Mouse (Mus musculus): ENCODE results near the gene Ly75. TPM values are rescaled to one million over a fixed set of nuclear protein-coding genes. Genes with fewer than 3 reads are reported as not detected.

Ly75 gene
- polyA plus RNA-seq, 1 experiment from 2014 or later = 8.5 TPM

DNA sequence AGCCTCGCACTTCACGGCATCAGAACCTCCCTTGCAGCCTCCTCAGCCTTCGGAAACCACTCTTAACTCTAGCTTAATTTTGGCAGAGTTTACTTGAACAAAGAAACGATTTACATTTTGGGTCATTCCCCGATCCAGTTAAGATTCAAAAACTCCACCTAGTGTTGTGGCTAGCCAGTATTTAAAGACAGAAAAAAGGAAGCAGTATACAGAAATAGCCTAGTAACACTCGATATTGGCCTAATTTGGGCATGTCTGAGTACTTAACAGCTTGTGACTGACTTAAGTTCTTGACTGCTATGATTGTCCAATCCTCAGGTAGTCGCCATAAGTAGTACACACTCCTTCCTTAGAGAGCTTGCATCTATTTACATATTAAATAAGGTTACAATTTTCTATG is 56.2 kb downstream of the Ly75 start:
- WGBS = 85% methylated on average over 7 of the region's 7 CpGs
- ATAC-seq (replicated peaks; ENCODE audit: low FRiP score) = no peak

DNA sequence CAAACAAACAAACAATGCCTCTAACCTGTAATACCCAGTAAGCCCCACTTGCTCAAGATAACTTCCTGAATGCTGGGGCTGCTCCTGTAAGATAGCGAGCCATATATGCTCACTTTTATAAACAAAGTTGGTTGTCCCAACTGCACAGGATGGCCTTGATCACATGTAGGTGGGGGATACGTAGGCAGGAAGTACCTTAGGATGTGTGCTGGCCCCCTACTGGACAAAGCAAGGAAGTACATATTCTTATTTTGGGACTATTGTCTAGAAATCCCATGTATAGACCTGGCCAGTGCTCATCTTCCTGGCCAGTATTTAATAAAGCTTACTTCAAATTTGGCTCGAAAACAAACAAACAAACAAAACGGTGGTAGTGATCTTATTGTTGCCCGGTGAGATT is 59.7 kb downstream of the Ly75 start:
- H3K4me2 ChIP-seq = no peak overlapping the region
- ATAC-seq (replicated peaks; ENCODE audit: low FRiP score) = 0 out of 2 replicates have a peak, but pooled peaks have one; percentile 23
- H3K27me3 ChIP-seq (replicated peaks; ENCODE audit: control insufficient read depth, insufficient read depth, low read length) = no peaks in the 10 kb centered on the region
- H3K9ac ChIP-seq (ENCODE audit: low read depth, low read length) = no peak overlapping the region
- no peak for DNase-seq (ENCODE audit: low spot score)
- no peak overlapping the region for H3K4me3 ChIP-seq (ENCODE audit: low read depth, low read length)
- no peaks in the 10 kb centered on the region for H3K9me3 ChIP-seq (ENCODE audit: control insufficient read depth, low read length)
- H3K36me3 ChIP-seq (ENCODE audit: control insufficient read depth, insufficient read depth, low read length) = no peaks in the 10 kb centered on the region
- H3K4me1 ChIP-seq (replicated peaks; ENCODE audit: control insufficient read depth, insufficient read depth, low read length) = no peaks in the 10 kb centered on the region
- H3K27ac ChIP-seq (ENCODE audit: low read depth, low read length) = no peak overlapping the region
- 74% methylated on average over 5 of the region's 5 CpGs for WGBS

More for the DNA sequence above, 56.2 kb downstream of the Ly75 start:
- Histone ChIP-seq H3K4me3 (ENCODE audit: low read depth, low read length) (no peak overlapping the region), H3K9ac (ENCODE audit: low read depth, low read length) (no peak overlapping the region), H3K9me3 (ENCODE audit: control insufficient read depth, low read length) (no peaks in the 10 kb centered on the region), H3K4me2 (no peak overlapping the region), H3K27me3 (replicated peaks; ENCODE audit: control insufficient read depth, insufficient read depth, low read length) (no peaks in the 10 kb centered on the region), H3K4me1 (replicated peaks; ENCODE audit: control insufficient read depth, insufficient read depth, low read length) (no peaks in the 10 kb centered on the region), H3K36me3 (ENCODE audit: control insufficient read depth, insufficient read depth, low read length) (no peaks in the 10 kb centered on the region), H3K27ac (ENCODE audit: low read depth, low read length) (no peak overlapping the region)
- no peak for DNase-seq (ENCODE audit: low spot score)

DNA sequence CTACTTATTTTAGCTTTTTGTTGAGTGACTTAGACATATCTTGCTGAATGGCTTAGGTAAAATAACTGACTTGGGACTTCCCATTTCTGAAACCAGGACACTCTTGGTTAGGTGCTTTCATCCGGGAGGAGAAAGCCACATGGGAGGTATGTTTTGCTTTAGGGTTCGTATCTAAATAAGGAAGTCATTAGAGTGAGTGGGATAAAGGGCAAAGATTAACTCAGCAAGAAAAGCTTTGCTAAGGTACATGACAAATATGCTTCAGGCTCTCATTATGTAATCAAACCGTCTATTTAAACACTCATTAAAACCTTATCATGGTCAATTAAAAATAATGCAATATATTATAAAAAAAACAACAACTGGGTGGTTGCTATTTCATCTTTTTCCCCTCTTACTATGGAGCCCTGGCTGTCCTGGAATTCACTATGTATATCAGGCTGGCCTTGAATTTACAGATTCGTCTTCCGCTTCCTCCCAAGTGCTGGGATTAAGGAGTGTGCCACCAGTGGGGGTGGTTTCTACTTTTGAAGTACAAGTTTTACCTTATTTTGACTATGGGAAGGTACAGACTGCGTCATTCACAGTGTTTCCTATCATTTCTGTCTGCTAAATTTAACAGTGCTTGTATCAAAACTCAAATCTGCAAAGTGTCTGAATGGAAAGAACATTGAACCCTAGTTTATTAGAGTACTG is 60.9 kb downstream of the Ly75 start:
- Histone ChIP-seq H3K9me3 (ENCODE audit: control insufficient read depth, low read length) (no peaks in the 10 kb centered on the region), H3K27me3 (replicated peaks; ENCODE audit: control insufficient read depth, insufficient read depth, low read length) (no peaks in the 10 kb centered on the region), H3K4me1 (replicated peaks; ENCODE audit: control insufficient read depth, insufficient read depth, low read length) (no peaks in the 10 kb centered on the region), H3K27ac (ENCODE audit: low read depth, low read length) (no peak overlapping the region), H3K9ac (ENCODE audit: low read depth, low read length) (no peak overlapping the region), H3K4me2 (no peak overlapping the region), H3K36me3 (ENCODE audit: control insufficient read depth, insufficient read depth, low read length) (no peaks in the 10 kb centered on the region), H3K4me3 (ENCODE audit: low read depth, low read length) (no peak overlapping the region)
- DNase-seq (ENCODE audit: low spot score) (no peak), ATAC-seq (replicated peaks; ENCODE audit: low FRiP score) (no peak)
- 66% methylated on average over 6 of the region's 6 CpGs for WGBS

DNA sequence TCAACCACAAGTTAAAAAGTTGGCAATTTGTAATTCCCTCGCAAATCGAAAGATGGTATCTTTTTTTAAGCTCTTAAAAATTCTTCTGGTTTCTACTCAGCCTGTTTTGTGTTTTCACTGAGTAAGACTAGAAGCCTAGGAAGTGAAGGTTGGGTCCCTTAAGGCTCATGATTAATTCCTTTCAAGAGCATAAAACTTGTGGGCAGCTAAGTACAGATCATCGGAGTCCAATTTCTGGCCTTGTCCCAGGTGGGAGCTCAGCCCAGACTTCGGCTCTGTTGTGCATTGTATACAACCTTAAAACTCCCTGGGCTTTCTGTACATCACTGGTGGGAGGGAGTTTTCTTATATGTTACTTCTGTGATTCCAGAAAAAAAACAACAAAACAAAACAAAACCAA is 79.3 kb downstream of the Ly75 start:
- ATAC-seq (replicated peaks; ENCODE audit: low FRiP score) (no peak), DNase-seq (ENCODE audit: low spot score) (no peak)
- Histone ChIP-seq H3K9me3 (ENCODE audit: control insufficient read depth, low read length) (no peaks in the 10 kb centered on the region), H3K27ac (ENCODE audit: low read depth, low read length) (no peak overlapping the region), H3K36me3 (ENCODE audit: control insufficient read depth, insufficient read depth, low read length) (0 out of 2 replicates have a peak, but pooled peaks cover 6% of the 10 kb centered on the region), H3K4me3 (ENCODE audit: low read depth, low read length) (no peak overlapping the region), H3K4me1 (replicated peaks; ENCODE audit: control insufficient read depth, insufficient read depth, low read length) (no peaks in the 10 kb centered on the region), H3K4me2 (no peak overlapping the region), H3K9ac (ENCODE audit: low read depth, low read length) (no peak overlapping the region), H3K27me3 (replicated peaks; ENCODE audit: control insufficient read depth, insufficient read depth, low read length) (no peaks in the 10 kb centered on the region)
- WGBS = 91% methylated on average over 4 of the region's 4 CpGs

DNA sequence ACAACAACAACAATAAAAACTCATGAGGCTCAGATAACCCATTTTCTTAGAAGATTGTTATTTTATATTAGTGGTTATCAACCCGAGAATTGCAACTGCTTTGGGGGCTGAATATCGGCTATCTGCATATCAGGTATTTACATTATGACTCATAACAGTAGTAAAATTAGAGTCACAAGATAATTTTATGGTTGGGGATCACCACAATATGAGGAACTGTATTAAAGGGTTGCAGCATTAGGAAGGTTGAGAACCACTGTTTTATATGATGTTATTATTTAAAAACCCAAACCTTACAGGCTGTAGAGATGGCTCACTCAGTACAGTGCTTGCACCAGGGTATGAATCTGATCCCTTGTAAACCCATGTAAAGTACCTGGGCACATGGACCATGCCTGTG is 83.8 kb downstream of the Ly75 start:
- DNase-seq (ENCODE audit: low spot score) (no peak), ATAC-seq (replicated peaks; ENCODE audit: low FRiP score) (no peak)
- Histone ChIP-seq H3K27me3 (replicated peaks; ENCODE audit: control insufficient read depth, insufficient read depth, low read length) (no peaks in the 10 kb centered on the region), H3K9ac (ENCODE audit: low read depth, low read length) (no peak overlapping the region), H3K9me3 (ENCODE audit: control insufficient read depth, low read length) (no peaks in the 10 kb centered on the region), H3K36me3 (ENCODE audit: control insufficient read depth, insufficient read depth, low read length) (0 out of 2 replicates have a peak, but pooled peaks cover 3% of the 10 kb centered on the region), H3K4me1 (replicated peaks; ENCODE audit: control insufficient read depth, insufficient read depth, low read length) (no peaks in the 10 kb centered on the region), H3K4me3 (ENCODE audit: low read depth, low read length) (no peak overlapping the region), H3K27ac (ENCODE audit: low read depth, low read length) (no peak overlapping the region), H3K4me2 (no peak overlapping the region)
- WGBS = 88% methylated on average over 2 of the region's 2 CpGs

DNA sequence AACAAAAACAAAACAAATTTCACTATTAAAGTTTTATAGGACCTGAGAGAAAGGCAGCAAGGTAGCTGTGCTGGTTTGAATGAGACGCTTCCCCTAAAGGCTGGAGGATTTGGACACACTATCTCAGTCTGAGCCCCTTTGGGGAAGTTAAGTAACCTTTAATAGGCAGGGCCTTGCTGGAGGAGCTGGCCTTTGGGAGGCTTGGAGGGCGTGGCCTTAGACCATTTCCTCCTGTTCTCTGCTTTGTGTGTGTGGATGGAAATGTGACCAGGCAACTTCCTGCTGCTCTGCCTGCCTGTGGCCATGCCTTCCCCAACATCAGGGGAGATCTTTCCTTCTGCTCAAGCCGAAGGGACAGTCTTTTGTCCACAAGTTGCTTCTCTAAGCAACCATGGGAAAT is 84.8 kb downstream of the Ly75 start:
- H3K4me1 ChIP-seq (replicated peaks; ENCODE audit: control insufficient read depth, insufficient read depth, low read length) = no peaks in the 10 kb centered on the region
- WGBS = 59% methylated on average over 3 of the region's 3 CpGs
- H3K4me3 ChIP-seq (ENCODE audit: low read depth, low read length) = no peak overlapping the region
- H3K27me3 ChIP-seq (replicated peaks; ENCODE audit: control insufficient read depth, insufficient read depth, low read length) = no peaks in the 10 kb centered on the region
- H3K9me3 ChIP-seq (ENCODE audit: control insufficient read depth, low read length) = no peaks in the 10 kb centered on the region
- H3K27ac ChIP-seq (ENCODE audit: low read depth, low read length) = no peak overlapping the region
- 0 out of 2 replicates have a peak, but pooled peaks cover 3% of the 10 kb centered on the region for H3K36me3 ChIP-seq (ENCODE audit: control insufficient read depth, insufficient read depth, low read length)
- DNase-seq (ENCODE audit: low spot score) = no peak
- no peak overlapping the region for H3K9ac ChIP-seq (ENCODE audit: low read depth, low read length)
- no peak for ATAC-seq (replicated peaks; ENCODE audit: low FRiP score)
- no peak overlapping the region for H3K4me2 ChIP-seq

DNA sequence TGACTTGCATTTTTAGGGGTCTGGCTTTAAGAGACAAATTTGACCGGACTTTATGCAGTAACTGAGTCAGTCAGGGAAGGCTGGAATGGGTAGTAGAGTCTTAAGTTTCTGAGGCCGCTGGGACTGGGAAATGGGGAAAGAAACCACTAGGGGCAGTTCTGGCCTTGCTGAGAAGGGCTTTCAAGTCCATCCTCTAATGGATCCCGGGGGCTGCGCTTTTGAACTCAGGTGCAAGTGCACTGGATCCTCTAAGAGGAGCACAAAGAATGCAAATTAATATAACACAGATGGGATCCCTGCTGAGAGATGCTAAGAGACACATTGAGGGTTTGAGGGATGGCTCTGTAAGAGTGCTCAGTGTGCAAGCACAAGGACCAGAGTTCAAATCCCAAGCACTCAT is 91.7 kb downstream of the Ly75 start:
- H3K36me3 ChIP-seq (ENCODE audit: control insufficient read depth, insufficient read depth, low read length) = no peaks in the 10 kb centered on the region
- H3K4me3 ChIP-seq (ENCODE audit: low read depth, low read length) = no peak overlapping the region
- no peak overlapping the region for H3K4me2 ChIP-seq
- no peak for ATAC-seq (replicated peaks; ENCODE audit: low FRiP score)
- WGBS = 80% methylated on average over 4 of the region's 4 CpGs
- H3K4me1 ChIP-seq (replicated peaks; ENCODE audit: control insufficient read depth, insufficient read depth, low read length) = no peaks in the 10 kb centered on the region
- no peak overlapping the region for H3K9ac ChIP-seq (ENCODE audit: low read depth, low read length)
- H3K27ac ChIP-seq (ENCODE audit: low read depth, low read length) = no peak overlapping the region
- no peak for DNase-seq (ENCODE audit: low spot score)
- no peaks in the 10 kb centered on the region for H3K27me3 ChIP-seq (replicated peaks; ENCODE audit: control insufficient read depth, insufficient read depth, low read length)
- H3K9me3 ChIP-seq (ENCODE audit: control insufficient read depth, low read length) = no peaks in the 10 kb centered on the region

DNA sequence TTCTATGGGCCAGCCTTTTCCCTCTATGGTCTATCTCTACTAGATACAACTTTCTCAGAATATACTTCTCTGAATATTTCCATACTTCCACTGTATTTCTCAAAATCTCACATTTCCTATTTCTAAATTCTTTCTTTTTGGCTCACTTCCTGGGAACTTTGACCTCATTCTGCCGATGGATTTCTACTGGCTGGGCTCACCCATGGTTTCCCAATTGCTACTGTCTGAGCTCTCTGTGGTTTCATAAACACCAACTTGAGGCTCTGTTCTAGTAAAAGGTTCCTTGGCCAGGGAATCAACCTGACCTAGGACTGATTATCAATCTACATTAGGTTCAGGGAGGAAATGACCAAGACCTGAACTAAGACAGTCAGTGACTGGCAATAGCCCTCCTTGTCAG is 93.7 kb downstream of the Ly75 start:
- WGBS = 51% methylated on average over 1 of the region's 1 CpGs
- H3K27ac ChIP-seq (ENCODE audit: low read depth, low read length) = no peak overlapping the region

DNA sequence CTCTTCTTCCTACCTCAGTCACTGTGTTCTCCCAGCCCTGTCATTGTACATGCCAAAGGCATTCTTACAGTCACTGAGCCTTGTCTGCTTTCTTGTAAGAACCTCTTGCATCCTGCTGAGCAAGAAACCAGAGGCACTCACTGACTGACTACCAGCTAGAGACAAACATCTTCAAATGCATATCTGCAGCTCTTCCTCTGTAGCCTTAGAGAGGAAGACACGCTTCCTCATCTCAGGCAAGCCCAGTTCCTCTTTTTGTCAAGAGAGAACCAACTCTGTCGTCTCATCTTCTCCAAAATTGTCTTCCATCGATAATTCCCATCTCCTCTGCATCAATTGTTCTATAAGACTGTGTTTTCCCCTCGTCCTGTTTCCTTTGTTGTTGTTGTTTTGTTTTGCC is 94.5 kb downstream of the Ly75 start:
- Histone ChIP-seq H3K4me1 (replicated peaks; ENCODE audit: control insufficient read depth, insufficient read depth, low read length) (no peaks in the 10 kb centered on the region; the same call in 1 of the 2 replicates), H3K27ac (ENCODE audit: low read depth, low read length) (no peak overlapping the region), H3K9me3 (ENCODE audit: control insufficient read depth, low read length) (no peaks in the 10 kb centered on the region), H3K27me3 (replicated peaks; ENCODE audit: control insufficient read depth, insufficient read depth, low read length) (no peaks in the 10 kb centered on the region), H3K4me2 (no peak overlapping the region), H3K9ac (ENCODE audit: low read depth, low read length) (no peak overlapping the region), H3K36me3 (ENCODE audit: control insufficient read depth, insufficient read depth, low read length) (no peaks in the 10 kb centered on the region), H3K4me3 (ENCODE audit: low read depth, low read length) (no peak overlapping the region)
- ATAC-seq (replicated peaks; ENCODE audit: low FRiP score) (no peak), DNase-seq (ENCODE audit: low spot score) (no peak)
- WGBS = 39% methylated on average over 4 of the region's 4 CpGs

More for the DNA sequence above, 93.7 kb downstream of the Ly75 start:
- Histone ChIP-seq H3K4me1 (replicated peaks; ENCODE audit: control insufficient read depth, insufficient read depth, low read length) (no peaks in the 10 kb centered on the region; the same call in 1 of the 2 replicates), H3K4me3 (ENCODE audit: low read depth, low read length) (no peak overlapping the region), H3K9me3 (ENCODE audit: control insufficient read depth, low read length) (no peaks in the 10 kb centered on the region), H3K9ac (ENCODE audit: low read depth, low read length) (no peak overlapping the region), H3K4me2 (no peak overlapping the region), H3K27me3 (replicated peaks; ENCODE audit: control insufficient read depth, insufficient read depth, low read length) (no peaks in the 10 kb centered on the region), H3K36me3 (ENCODE audit: control insufficient read depth, insufficient read depth, low read length) (no peaks in the 10 kb centered on the region)
- DNase-seq (ENCODE audit: low spot score) (no peak), ATAC-seq (replicated peaks; ENCODE audit: low FRiP score) (no peak)
